Mouse (Mus musculus) forebrain, embryonic 13.5 days (tissue): ENCODE results near the gene Fcgr4. TPM values are rescaled to one million over a fixed set of nuclear protein-coding genes. Genes with fewer than 3 reads are reported as not detected.

Experiments
- ATAC-seq: fragments of 200-750 bp; cut with Nextera tagmentation; 2 replicates; pipeline ENCODE4 v1.8.0; 2017
- H3K27ac ChIP-seq: fragments of 300-500 bp; sonication (generic); 2 replicates; pipeline ENCODE4 v1.5.1; 2015; ENCODE audit warnings: inconsistent platforms, mild to moderate bottlenecking, moderate library complexity
- H3K27me3 ChIP-seq: fragments of 300-500 bp; sonication (generic); 2 replicates; pipeline ENCODE4 v1.6.1; 2015; ENCODE audit warnings: mild to moderate bottlenecking, inconsistent platforms
- H3K36me3 ChIP-seq: fragments of 300-500 bp; sonication (generic); 2 replicates; pipeline ENCODE4 v1.6.1; 2015; ENCODE audit warnings: mild to moderate bottlenecking, inconsistent platforms; ENCODE audit not compliant: poor library complexity, severe bottlenecking
- H3K4me1 ChIP-seq: fragments of 300-500 bp; sonication (generic); 2 replicates; pipeline ENCODE4 v1.6.1; 2015; ENCODE audit warnings: inconsistent platforms
- H3K4me2 ChIP-seq: fragments of 300-500 bp; sonication (generic); 2 replicates; pipeline ENCODE4 v1.6.1; 2015; ENCODE audit warnings: inconsistent platforms, mild to moderate bottlenecking, moderate library complexity
- H3K4me3 ChIP-seq: fragments of 300-500 bp; sonication (generic); 2 replicates; pipeline ENCODE4 v1.5.1; 2015; ENCODE audit warnings: mild to moderate bottlenecking, inconsistent platforms
- H3K9ac ChIP-seq: fragments of 300-500 bp; sonication (generic); 2 replicates; pipeline ENCODE4 v1.6.1; 2015; ENCODE audit warnings: mild to moderate bottlenecking, inconsistent platforms
- H3K9me3 ChIP-seq: fragments of 300-500 bp; sonication (generic); replicated peaks from 2 replicates; pipeline ENCODE4 v1.6.1; 2016; ENCODE audit warnings: inconsistent platforms
- WGBS: fragments of 180-500 bp; shearing (Covaris S2); methylation state at CpG from one replicate; pipeline ENCODE4 v1.1.7; 2015; 5-methylcytosine and 5-hydroxymethylcytosine counted together
- polyA plus RNA-seq: library from polyadenylated mRNA; unstranded; fragments of >200 nt; fragmentation: Nextera tagmentation; extraction: Ambion mirVana; gene quantifications from 2 replicates; pipeline ENCODE4 v1.2.1, GENCODE M21; 2015

Gene Fcgr4
- polyA plus RNA-seq, 1 experiment from 2014 or later = not detected

DNA sequence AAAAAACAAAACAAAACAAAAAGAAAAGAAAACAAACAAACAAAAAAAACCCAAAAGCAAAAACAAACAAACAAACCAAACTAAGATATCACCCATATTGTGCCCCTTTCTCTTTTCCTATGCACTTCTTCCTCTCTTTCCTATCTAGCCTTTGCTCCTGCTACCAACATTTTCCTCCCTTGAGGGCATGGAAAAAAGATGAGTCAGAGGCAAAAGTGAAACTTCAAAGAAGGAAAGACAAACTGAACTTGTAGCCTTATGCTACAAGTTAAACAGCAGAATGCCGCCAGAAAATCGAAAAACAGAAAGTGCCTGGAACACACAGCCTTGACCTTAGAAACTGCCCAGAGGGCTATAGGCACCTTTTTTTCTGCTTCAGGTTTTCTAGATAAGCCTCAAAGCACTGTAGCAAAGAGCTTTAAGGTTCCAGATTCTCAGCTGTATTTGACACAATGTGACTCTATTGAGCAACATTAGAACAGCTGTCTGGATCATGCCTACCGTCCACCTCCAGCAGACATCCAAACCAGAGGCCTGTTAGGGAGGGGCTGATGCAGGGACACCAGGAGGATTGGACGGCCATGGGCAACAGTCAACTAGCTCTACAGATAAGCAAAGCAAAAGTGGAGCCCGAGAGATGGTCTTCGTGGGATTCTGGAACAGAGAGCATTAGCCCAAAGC, 1.9 kb upstream of the Fcgr4 start:
- H3K9me3 ChIP-seq = no peaks in the 10 kb centered on the region
- H3K4me1 ChIP-seq = no peaks in the 10 kb centered on the region
- H3K27ac ChIP-seq = no peak overlapping the region
- no peak overlapping the region for H3K9ac ChIP-seq
- H3K4me2 ChIP-seq = no peak overlapping the region
- H3K4me3 ChIP-seq = no peak overlapping the region
- WGBS = 86% methylated on average over 6 of the region's 6 CpGs
- no peak for ATAC-seq
- H3K36me3 ChIP-seq = no peaks in the 10 kb centered on the region
- H3K27me3 ChIP-seq = no peaks in the 10 kb centered on the region

DNA sequence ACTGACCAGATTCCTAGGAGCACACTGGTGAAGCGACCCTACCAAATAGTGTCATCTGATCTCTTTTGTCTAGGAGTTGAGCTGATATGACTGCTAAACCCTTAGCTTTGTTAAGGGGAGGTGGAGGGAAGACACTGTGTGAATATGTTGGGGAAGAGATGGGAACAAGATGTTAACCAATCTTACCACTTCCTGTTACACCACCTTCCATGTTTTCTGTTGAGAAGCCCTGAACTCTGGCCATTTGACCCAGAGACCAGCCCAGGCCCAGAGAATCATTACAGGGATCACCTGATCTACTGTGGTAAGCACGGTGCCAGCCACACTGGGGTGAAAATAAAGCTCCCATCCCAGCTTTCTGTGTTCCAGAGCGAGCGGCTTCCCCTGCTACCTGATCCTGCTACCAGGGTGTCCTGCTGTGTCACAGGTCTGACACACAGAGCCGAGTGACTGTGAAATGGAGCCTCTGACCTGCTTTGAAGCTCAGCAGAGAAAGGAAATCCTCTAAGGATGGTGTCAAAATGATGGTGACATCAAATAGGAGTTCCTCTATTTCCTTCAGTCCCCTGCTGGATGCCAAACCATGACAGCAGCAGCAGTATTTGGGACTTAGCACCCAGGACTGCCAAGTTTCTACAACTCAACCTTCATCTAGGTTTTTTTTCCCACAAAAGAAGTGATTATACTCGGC, 1.1 kb upstream of the Fcgr4 start:
- ATAC-seq = no peak
- no peaks in the 10 kb centered on the region for H3K9me3 ChIP-seq
- no peak overlapping the region for H3K4me3 ChIP-seq
- no peak overlapping the region for H3K27ac ChIP-seq
- H3K27me3 ChIP-seq = no peaks in the 10 kb centered on the region
- H3K4me1 ChIP-seq = no peaks in the 10 kb centered on the region
- WGBS = 61% methylated on average over 6 of the region's 6 CpGs
- no peak overlapping the region for H3K4me2 ChIP-seq
- no peaks in the 10 kb centered on the region for H3K36me3 ChIP-seq
- H3K9ac ChIP-seq = no peak overlapping the region

DNA sequence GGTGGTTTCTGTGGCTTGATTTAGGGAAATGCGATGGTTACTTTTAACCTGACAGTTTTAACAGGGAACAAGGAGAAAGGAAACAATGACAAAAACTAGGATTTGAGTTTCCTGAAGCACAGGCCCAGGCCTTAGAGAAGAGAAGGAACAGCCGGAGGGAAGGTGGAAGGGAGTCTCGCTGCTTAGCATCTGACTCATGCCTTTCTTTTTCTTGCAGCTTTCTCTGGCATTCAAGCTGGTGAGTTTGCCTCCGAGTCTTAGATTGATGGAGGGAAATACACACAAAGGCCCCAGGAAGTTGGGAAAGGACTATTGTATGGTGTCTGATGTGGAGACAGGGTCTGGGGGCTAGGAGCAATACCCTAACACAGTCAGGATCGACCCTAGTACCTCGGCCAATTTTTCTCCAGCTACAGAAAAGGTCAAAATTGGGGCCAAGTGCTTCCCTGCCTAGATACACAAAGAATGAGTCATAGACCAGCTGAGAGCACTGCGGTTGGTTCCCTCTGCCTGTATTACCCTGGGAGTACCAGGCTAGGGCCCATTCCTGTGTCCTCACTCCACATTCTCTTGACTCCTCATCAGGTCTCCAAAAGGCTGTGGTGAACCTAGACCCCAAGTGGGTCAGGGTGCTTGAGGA, 711 bp downstream of the Fcgr4 start:
- WGBS = 80% methylated on average over 7 of the region's 7 CpGs
- Histone ChIP-seq H3K9ac (no peak overlapping the region), H3K4me1 (no peaks in the 10 kb centered on the region), H3K27me3 (no peaks in the 10 kb centered on the region), H3K9me3 (no peaks in the 10 kb centered on the region), H3K36me3 (no peaks in the 10 kb centered on the region), H3K4me3 (no peak overlapping the region), H3K4me2 (no peak overlapping the region), H3K27ac (no peak overlapping the region)
- no peak for ATAC-seq

DNA sequence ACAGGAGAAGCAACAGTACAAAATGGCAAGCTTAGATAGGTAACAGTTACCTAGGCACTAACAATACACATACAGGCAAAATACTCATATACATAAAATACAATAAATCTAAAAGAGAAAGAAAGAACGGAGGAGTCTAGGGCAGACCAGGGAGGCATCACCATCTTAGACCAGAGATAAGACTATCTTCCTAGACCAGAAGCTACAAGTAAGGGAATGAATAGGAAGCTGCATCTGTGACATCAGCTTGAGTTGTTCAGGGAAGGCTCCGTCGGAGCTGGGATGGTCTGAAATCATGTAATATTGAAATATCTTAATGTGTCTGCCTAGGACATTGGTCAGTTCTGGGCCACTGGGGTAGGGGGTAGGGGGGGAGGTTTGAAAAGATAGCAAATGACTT, 13.0 kb downstream of the Fcgr4 start:
- Histone ChIP-seq H3K9ac (no peak overlapping the region), H3K27me3 (peaks cover 45% of the 10 kb centered on the region), H3K4me1 (peaks cover 28% of the 10 kb centered on the region), H3K4me3 (no peak overlapping the region), H3K4me2 (no peak overlapping the region), H3K36me3 (no peaks in the 10 kb centered on the region), H3K27ac (no peak overlapping the region), H3K9me3 (no peaks in the 10 kb centered on the region)
- no peak for ATAC-seq
- WGBS = 93% methylated on average over 3 of the region's 3 CpGs

DNA sequence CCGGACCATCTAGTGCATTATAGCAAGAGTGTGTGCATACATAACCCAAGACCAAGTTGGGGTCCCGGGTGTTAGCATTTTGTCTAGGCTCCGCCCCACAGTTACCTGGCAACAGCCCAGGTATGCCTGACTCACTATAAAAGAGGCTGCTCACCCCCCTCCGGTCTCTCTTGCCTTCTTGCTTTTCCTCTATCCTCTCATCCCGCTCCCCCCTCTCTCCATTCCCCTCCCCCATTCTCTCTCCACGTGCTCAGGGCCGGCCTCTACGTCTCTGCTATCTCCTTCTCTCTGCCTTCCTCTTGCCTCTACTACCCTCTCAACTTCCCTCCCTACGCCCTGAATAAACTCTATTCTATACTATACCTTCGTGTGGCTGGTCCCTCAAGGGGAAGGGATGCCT, 14.0 kb downstream of the Fcgr4 start:
- H3K36me3 ChIP-seq = no peaks in the 10 kb centered on the region
- H3K4me2 ChIP-seq = peak overlapping the region; percentile 83
- peak overlapping the region; percentile 59 for H3K4me3 ChIP-seq
- H3K9ac ChIP-seq = peak overlapping the region; percentile 68
- H3K27me3 ChIP-seq = peaks cover 45% of the 10 kb centered on the region
- H3K4me1 ChIP-seq = peaks cover 28% of the 10 kb centered on the region
- WGBS = 6% methylated on average over 10 of the region's 10 CpGs
- no peak overlapping the region for H3K27ac ChIP-seq
- no peaks in the 10 kb centered on the region for H3K9me3 ChIP-seq
- ATAC-seq = peak; percentile 10; the same call in 1 of the 2 replicates

DNA sequence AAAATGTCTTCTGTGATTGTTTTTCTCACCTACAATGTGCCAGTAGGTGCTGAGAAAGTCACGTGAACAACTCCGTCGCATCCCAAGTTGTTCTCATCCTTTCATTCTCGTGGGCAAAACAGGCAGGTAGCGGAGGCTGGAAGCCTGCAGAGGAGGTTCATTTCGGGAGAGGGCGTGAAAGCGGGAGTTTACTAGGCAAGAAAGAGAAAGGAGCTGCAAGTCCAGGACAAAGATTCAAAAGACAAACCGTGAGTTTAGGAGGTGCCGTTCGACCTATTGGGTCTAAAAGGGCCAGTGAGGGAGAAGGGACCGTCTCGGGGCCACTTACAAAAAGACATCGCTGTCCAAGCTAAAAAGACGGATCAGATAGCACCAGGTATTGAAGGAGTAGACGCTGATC, 14.5 kb downstream of the Fcgr4 start:
- peak overlapping the region; percentile 83 for H3K4me2 ChIP-seq
- peaks cover 28% of the 10 kb centered on the region for H3K4me1 ChIP-seq
- 0% methylated on average over 16 of the region's 16 CpGs for WGBS
- H3K9ac ChIP-seq = peak overlapping the region; percentile 68
- H3K4me3 ChIP-seq = peak overlapping the region; percentile 59
- H3K27ac ChIP-seq = no peak overlapping the region
- H3K27me3 ChIP-seq = peaks cover 45% of the 10 kb centered on the region
- no peaks in the 10 kb centered on the region for H3K9me3 ChIP-seq
- no peak for ATAC-seq
- no peaks in the 10 kb centered on the region for H3K36me3 ChIP-seq

DNA sequence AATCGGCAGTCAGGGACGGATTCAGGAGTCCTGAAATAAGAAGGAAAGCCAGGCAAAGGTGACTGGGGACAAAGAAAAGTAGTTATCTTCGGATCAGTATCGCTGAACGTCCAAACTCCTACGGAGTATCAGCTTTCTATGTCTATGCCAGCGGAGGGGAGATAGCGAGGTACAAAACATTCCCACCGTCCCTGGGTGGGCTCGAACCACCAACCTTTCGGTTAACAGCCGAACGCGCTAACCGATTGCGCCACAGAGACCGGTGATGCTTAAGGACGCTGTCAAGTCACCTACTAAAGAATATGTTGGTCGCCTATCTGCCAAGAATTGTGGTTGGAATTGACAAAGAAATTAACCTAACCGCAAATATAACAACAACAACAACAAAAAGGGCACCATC, 15.0 kb downstream of the Fcgr4 start:
- H3K36me3 ChIP-seq = no peaks in the 10 kb centered on the region
- H3K9me3 ChIP-seq = no peaks in the 10 kb centered on the region
- peaks cover 28% of the 10 kb centered on the region for H3K4me1 ChIP-seq
- WGBS = under 1% methylated on average over 20 of the region's 20 CpGs
- no peak overlapping the region for H3K27ac ChIP-seq
- H3K9ac ChIP-seq = peak overlapping the region; percentile 68
- H3K4me2 ChIP-seq = peak overlapping the region; percentile 83
- ATAC-seq = peak; percentile 76
- peaks cover 45% of the 10 kb centered on the region for H3K27me3 ChIP-seq
- H3K4me3 ChIP-seq = peak overlapping the region; percentile 59

DNA sequence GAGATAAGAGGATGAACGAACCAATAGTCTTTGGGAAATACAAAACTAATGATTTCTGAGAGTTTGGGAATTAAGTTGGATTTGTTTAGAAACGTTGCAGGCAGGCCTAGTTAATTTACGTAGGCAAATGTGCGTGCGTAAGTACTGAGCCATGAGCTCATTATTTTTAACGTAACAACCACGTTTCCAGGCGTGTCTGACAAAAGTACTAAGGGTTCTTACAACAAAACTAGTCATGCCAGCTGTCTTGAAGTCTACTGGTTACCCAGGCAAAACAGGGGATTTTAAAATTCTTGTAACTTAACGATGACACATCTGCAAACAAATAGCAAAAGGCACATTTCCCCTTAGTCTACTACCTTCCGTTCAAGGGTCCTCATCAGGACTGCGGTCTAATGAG, 15.5 kb downstream of the Fcgr4 start:
- no peaks in the 10 kb centered on the region for H3K36me3 ChIP-seq
- H3K27me3 ChIP-seq = peaks cover 43% of the 10 kb centered on the region
- WGBS = 6% methylated on average over 11 of the region's 11 CpGs
- H3K4me2 ChIP-seq = peak overlapping the region; percentile 83
- H3K9me3 ChIP-seq = no peaks in the 10 kb centered on the region
- peak overlapping the region; percentile 59 for H3K4me3 ChIP-seq
- H3K27ac ChIP-seq = no peak overlapping the region
- peak overlapping the region; percentile 48 for H3K9ac ChIP-seq
- no peak for ATAC-seq
- H3K4me1 ChIP-seq = peaks cover 28% of the 10 kb centered on the region

DNA sequence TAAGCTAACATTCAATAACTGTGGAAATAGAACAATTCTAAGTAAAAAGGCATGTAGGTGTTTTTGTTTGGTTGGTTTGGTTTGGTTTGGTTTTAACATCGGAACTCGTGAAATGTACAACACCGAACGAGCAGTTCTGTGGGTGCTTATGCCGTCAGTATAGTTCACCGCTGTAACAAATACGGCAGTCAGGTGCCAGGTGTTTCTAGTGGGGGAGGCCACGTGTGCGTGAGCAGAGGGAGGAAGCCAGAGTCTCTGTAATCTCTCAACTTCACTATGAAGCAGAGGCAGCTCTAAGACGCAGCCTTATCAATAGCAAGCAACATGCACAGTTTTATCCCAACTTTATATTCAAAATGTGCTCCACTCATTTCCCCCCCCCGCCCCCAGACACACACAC, 16.9 kb downstream of the Fcgr4 start:
- H3K27me3 ChIP-seq = peaks cover 31% of the 10 kb centered on the region
- peak overlapping the region; percentile 59 for H3K4me3 ChIP-seq
- H3K36me3 ChIP-seq = no peaks in the 10 kb centered on the region
- H3K4me1 ChIP-seq = peaks cover 28% of the 10 kb centered on the region
- H3K4me2 ChIP-seq = peak overlapping the region; percentile 83
- H3K9me3 ChIP-seq = no peaks in the 10 kb centered on the region
- no peak for ATAC-seq
- 52% methylated on average over 11 of the region's 11 CpGs for WGBS
- H3K27ac ChIP-seq = no peak overlapping the region
- no peak overlapping the region for H3K9ac ChIP-seq

DNA sequence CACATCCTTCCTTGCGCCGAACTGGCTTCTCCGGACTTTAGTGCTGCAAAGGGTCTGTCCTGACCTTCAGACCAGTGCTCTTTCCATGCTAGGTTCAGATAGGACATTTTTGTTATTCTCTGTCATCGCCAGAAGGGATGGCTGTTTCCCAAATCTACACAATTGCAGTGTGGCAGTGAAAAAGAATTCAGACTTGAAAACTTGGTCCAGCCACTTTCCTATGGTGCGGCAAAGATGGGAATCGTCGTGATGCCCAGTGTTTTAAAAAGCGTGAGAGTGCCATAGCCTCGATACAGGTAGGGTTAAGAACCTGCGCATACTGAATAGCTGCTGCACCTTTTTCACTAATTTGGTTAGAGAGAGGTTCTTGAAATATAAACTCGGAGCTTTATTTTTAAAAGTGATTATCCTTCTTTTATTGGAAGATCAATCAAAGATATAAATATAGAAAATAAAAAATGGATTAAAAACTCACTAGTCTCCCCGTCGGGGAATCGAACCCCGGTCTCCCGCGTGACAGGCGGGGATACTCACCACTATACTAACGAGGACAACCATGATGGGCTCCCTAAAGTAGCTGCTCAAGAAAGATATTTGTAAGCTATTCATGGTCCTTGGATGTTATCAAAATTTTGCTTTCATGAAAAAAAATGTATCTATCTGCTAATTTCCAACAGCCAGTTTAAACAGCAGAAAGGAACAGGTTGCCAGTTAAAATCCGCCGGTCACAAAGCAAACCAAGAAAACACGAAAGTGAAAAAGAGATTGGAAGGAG, 18.0 kb downstream of the Fcgr4 start:
- no peaks in the 10 kb centered on the region for H3K36me3 ChIP-seq
- WGBS = 3% methylated on average over 22 of the region's 22 CpGs
- H3K27me3 ChIP-seq = peaks cover 19% of the 10 kb centered on the region
- peaks cover 28% of the 10 kb centered on the region for H3K4me1 ChIP-seq
- peak overlapping the region; percentile 40 for H3K4me3 ChIP-seq
- no peak overlapping the region for H3K9ac ChIP-seq
- H3K9me3 ChIP-seq = no peaks in the 10 kb centered on the region
- ATAC-seq = peak; percentile 68
- H3K4me2 ChIP-seq = peak overlapping the region; percentile 56
- H3K27ac ChIP-seq = no peak overlapping the region

DNA sequence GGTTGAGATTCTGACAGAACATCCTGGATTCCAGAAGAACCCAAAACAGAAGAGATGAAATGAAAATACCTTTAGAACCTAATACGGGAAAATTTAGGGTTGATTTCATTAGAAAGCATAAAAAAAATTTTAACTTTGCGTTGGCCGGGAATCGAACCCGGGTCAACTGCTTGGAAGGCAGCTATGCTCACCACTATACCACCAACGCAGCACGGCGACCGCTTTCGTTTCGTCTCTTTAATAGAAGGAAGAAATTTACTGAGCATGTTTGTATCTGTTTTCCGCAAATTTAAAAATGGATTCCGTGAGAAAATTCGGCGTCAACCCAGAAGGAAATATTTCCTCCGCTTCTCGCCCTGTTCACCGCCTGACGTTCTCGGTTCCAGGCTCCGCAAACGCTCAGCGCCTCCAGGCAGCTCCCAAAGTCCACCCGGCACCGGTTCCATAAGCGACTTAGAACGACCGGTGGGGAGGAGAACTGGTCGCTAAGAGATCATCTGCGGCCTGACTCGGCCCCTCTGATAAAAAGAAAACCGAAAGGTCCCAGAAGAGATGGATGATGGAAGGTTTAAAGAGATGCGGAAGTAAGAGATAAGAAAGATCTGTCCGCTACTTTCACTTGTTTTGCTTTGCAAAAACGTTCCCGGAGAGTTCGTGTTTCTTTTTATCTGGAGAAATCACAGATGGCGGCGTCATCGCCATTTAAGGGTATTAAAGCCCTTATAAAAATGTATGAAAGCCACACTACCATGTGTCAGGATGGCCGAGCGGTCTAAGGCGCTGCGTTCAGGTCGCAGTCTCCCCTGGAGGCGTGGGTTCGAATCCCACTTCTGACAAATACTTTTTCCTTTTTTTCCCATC, 19.4 kb downstream of the Fcgr4 start:
- Histone ChIP-seq H3K4me3 (peak overlapping the region; percentile 92), H3K9ac (peak overlapping the region; percentile 87), H3K27me3 (peaks cover 10% of the 10 kb centered on the region), H3K36me3 (no peaks in the 10 kb centered on the region), H3K4me2 (peak overlapping the region; percentile 56), H3K27ac (peak overlapping the region; percentile 82), H3K4me1 (peaks cover 23% of the 10 kb centered on the region), H3K9me3 (no peaks in the 10 kb centered on the region)
- under 1% methylated on average over 47 of the region's 47 CpGs for WGBS
- peak; percentile 85 for ATAC-seq
